Mouse (Mus musculus): ENCODE results near the gene Zfp987. TPM values are rescaled to one million over a fixed set of nuclear protein-coding genes. Genes with fewer than 3 reads are reported as not detected.
"Not testable (repeated sequence)": the region's sequence is repeated elsewhere in the genome, so short reads cannot be mapped to it uniquely, and the experiment has no call there.

The Zfp987 gene
- polyA plus RNA-seq, 1 experiment from 2014 or later = not detected

DNA sequence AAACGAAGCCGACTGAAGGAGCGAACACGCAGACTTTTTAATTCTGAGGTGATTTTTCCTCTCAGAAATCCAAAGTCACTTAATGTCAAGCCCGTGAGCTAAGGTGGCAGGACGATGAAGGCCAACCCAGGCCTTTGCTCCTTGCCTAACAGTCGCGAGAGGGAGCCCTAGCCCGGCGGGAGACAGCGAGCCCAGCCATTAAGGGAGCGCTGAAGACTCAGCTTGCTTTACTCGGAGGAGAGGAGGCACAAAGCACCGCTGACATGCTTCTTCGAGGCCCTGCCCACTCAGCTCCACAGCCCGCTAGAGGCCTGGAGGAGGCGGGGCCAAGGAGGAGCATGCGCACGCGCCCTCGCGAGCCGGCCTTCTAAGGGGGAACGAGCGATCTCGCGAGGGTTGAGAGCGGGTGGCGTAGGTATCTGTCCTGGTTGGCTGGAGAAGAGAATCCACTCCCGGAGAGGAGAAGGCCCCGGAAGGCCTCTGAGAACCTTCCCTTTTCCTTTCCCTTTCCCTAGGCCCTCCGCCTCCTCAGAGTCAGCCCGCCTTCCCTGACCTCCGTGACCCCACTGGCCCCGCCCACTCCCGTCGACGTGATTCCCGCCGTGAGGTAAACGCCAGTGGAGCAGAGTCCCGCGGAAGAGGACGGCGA lies 30.0 kb upstream of the Zfp987 start:
- Histone ChIP-seq H3K9me3 (peaks cover 33% of the 10 kb centered on the region), H3K4me3 (peak overlapping the region; percentile 28), H3K4me2 (replicated peaks) (peak overlapping the region; percentile 35)
- H3K36me3 ChIP-seq; H3K4me1 ChIP-seq; H3K9ac ChIP-seq (replicated peaks); H3K27ac ChIP-seq (replicated peaks); H3K27me3 ChIP-seq; ATAC-seq (ENCODE audit: low FRiP score, low read depth): not testable (repeated sequence)
- WGBS = 33% methylated on average over 45 of the region's 45 CpGs

DNA sequence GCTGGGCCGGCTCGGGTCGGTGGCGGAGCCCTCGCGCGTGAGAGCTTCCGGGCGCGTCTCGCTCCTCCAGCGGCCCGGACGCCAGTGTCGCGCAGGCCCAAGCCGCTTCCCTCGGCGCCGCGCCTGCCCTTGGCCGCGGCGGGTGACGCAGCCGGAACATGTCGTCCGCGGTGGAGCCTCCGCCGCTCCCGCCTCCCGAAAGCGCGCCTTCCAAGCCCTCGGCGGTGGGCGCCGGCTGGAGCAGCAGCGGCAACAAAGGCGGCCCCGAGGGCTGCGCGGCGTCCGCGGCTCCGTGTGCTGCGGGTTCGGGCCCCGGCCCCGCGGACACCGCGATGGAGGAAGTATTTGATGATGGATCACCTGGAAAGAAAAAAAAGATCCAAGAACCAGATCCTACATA lies 29.5 kb upstream of the Zfp987 start:
- H3K4me1 ChIP-seq; H3K27ac ChIP-seq (replicated peaks); ATAC-seq (ENCODE audit: low FRiP score, low read depth); H3K36me3 ChIP-seq; H3K27me3 ChIP-seq; H3K9ac ChIP-seq (replicated peaks): not testable (repeated sequence)
- H3K9me3 ChIP-seq = peaks cover 28% of the 10 kb centered on the region
- WGBS = 17% methylated on average over 55 of the region's 55 CpGs
- peak overlapping the region; percentile 28 for H3K4me3 ChIP-seq
- H3K4me2 ChIP-seq (replicated peaks) = peak overlapping the region; percentile 35

DNA sequence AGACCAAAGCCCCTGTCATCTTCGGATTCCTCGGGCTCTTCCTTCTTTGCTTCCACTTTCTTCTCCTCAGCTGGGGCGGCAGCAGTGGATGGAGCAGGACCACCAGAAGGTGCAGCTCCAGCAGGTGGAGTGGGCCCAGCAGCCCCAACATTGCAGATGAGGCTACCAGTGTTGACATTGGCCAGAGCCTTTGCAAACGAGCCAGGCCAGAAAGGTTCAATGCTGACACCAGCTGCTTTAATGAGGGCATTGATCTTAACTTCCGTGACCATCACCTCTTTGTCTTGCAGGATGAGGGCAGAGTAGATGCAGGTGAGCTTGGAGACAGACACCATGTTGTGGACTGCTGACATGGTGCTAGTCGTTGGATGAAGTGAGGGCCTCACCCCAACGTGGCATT lies 23.8 kb upstream of the Zfp987 start:
- not testable (repeated sequence) for H3K4me3 ChIP-seq; H3K4me1 ChIP-seq; H3K4me2 ChIP-seq (replicated peaks); H3K36me3 ChIP-seq; ATAC-seq (ENCODE audit: low FRiP score, low read depth); H3K27ac ChIP-seq (replicated peaks); H3K9me3 ChIP-seq; H3K9ac ChIP-seq (replicated peaks); H3K27me3 ChIP-seq
- 78% methylated on average over 7 of the region's 7 CpGs for WGBS

DNA sequence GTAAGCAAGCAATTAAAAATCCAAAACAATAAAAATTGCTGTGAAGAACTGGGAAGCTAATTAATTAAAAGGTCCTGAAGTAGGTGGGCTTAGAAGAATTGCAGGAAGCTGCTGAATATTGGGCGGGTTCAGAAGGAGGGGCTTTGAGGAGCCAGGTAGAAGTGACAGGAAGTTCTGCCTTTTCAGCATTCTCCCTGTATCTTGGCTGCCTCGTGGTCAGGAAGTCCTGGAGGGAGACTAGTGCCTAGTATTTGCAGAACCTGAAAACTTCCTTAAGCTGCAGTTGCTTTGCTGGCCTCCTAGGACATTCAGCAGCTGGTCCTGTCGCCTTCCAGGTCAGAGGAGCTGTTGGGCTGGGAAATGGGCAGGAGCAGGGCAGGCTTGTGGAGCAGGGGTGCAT lies 4.3 kb downstream of the Zfp987 start:
- H3K4me2 ChIP-seq (replicated peaks); ATAC-seq (ENCODE audit: low FRiP score, low read depth); H3K4me3 ChIP-seq; H3K4me1 ChIP-seq; H3K9ac ChIP-seq (replicated peaks); H3K9me3 ChIP-seq; H3K27me3 ChIP-seq; H3K36me3 ChIP-seq; H3K27ac ChIP-seq (replicated peaks): not testable (repeated sequence)
- WGBS = 57% methylated on average over 3 of the region's 3 CpGs

DNA sequence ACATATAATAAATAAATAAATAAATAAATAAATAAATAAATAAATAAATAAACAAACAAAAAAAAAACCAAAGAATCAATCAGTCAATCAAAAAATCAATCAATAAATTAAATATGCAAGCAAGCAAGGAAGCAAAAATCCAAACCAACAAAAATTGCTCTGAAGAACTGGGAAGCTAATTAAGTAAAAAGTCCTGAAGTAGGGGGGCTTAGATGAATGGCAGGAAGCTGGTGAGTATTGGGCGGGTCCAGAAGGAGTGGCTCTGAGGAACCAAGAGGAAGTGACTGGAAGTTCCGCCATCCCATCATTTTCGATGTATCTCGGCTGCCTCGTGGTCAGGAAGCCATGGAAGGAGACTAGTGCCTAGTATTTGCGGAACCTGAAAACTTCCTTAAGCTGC lies 59.4 kb downstream of the Zfp987 start, which contains the start of gene Zfp600:
Zfp600 (plus strand) TSS at position 301 of the 400 bp plus-strand sequence.
- not testable (repeated sequence) for H3K4me1 ChIP-seq; ATAC-seq (ENCODE audit: low FRiP score, low read depth); H3K27me3 ChIP-seq; H3K9ac ChIP-seq (replicated peaks); H3K4me3 ChIP-seq; H3K27ac ChIP-seq (replicated peaks); H3K36me3 ChIP-seq; H3K9me3 ChIP-seq; H3K4me2 ChIP-seq (replicated peaks)
- WGBS = no CpG with 5 or more reads among the region's 6 CpGs

DNA sequence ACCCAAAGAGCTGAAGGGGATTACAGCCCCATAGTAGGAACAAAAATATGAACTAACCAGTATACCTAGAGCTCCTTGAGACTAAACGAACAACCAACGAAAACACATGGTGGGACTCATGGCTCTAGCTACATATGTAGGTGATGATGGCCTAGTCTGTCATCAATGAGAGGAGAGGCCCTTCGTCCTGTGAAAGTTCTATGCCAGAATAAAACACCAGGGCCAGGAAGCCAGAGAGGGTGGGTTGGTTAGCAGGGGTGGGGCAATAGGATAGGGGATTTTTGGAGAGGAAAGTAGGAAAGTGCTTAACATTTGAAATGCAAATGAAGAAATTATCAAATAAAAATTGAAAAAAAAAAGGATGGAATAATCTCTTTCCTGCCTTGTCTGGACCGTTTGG lies 65.8 kb downstream of the Zfp987 start:
- not testable (repeated sequence) for H3K36me3 ChIP-seq; H3K9ac ChIP-seq (replicated peaks); ATAC-seq (ENCODE audit: low FRiP score, low read depth); H3K27ac ChIP-seq (replicated peaks); H3K4me2 ChIP-seq (replicated peaks); H3K4me1 ChIP-seq; H3K27me3 ChIP-seq; H3K4me3 ChIP-seq
- WGBS = 75% methylated on average over 3 of the region's 4 CpGs
- peaks cover 11% of the 10 kb centered on the region for H3K9me3 ChIP-seq

DNA sequence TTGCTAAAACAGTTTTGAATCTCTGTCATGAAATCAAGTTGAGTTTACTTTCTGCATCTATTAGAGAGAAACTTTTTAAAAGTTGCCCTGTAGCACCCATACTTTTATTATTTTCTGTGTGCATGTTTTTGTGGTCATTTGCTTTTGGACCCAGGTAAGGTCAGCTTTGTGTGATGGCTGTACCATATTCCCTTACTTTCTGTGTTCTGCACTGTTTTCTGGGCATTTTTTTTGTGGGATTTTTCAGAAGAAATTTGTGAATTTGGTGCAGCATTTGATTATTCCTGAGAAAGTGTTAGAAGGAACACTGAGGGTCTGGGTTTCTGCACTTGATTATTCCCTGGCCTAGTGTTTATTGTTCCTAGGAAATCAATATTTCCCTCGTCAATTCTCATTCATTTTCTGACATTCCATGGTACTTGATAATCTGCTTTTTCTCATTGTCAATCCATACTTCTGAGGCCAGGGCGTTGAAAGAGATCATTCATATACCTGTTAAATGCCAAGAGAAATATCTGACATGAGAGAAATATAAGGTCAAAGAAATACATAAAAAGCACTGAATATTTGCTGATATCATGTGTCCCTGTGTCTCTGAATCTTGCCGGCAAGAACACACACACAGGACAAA lies 70.2 kb downstream of the Zfp987 start:
- H3K9me3 ChIP-seq = peaks cover 18% of the 10 kb centered on the region
- not testable (repeated sequence) for H3K27me3 ChIP-seq; H3K4me2 ChIP-seq (replicated peaks); H3K4me1 ChIP-seq; H3K9ac ChIP-seq (replicated peaks); H3K4me3 ChIP-seq; H3K27ac ChIP-seq (replicated peaks); H3K36me3 ChIP-seq
- peak; percentile 69 for ATAC-seq (ENCODE audit: low FRiP score, low read depth)
- 78% methylated on average over 3 of the region's 3 CpGs for WGBS

DNA sequence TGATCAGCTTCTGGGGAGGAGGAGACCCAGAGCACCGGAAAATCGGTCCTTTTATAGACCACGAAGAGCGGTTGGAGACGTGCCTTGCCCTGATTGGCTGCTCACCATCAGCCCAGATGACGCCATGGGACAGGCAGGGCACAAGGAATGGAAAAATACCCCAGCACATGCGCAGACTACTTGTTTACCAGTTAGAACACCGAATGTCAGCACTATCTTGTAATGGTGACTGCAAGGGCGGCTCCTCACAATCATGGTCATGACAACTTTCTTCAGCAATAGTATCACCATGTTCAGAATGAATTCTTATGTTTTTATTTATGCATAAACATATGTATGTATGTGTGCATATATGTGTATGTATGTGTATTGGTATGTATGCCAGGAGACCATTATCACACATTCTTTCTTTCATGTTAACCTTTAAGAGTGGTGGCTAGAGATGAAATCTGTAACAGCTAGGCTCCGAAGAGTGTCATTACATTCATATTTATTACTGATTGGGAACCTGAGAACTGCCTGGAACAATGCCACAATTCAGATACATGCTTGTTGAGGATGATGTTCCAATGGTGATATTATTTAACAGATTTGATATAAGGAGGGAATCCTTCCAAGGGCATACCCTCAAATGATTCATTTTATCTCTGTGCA lies 70.9 kb downstream of the Zfp987 start:
- not testable (repeated sequence) for H3K4me3 ChIP-seq; H3K9ac ChIP-seq (replicated peaks); H3K4me2 ChIP-seq (replicated peaks); H3K27ac ChIP-seq (replicated peaks); H3K36me3 ChIP-seq; H3K4me1 ChIP-seq; H3K27me3 ChIP-seq
- 82% methylated on average over 10 of the region's 10 CpGs for WGBS
- ATAC-seq (ENCODE audit: low FRiP score, low read depth) = peak; percentile 72
- peaks cover 18% of the 10 kb centered on the region for H3K9me3 ChIP-seq

DNA sequence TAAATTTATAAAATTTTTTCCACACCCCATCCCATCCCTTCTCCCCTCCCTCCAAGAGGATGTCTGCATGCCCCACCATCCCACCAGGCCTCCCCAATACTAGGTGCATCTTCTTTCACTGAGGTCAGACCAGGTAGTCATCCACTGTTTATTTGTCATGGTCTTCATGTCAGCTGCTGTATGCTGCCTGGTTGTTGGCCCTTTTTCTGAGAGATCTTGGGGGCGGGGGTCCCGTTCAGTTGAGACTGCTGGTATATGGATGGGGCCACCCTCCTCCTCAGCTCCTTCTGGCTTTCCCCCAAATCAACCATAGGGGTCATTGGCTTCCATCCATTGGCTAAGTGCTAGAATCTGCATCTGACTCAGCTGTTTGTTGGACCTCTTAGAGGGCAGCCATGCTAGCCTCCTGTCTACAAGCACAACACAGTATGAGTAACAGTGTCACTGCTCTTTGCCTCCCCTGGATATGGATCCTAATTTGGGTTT lies 71.7 kb downstream of the Zfp987 start:
- H3K9me3 ChIP-seq = peaks cover 25% of the 10 kb centered on the region
- H3K4me2 ChIP-seq (replicated peaks); H3K27ac ChIP-seq (replicated peaks); H3K9ac ChIP-seq (replicated peaks); H3K27me3 ChIP-seq; H3K4me1 ChIP-seq; H3K36me3 ChIP-seq; H3K4me3 ChIP-seq: not testable (repeated sequence)
- peak; percentile 76 for ATAC-seq (ENCODE audit: low FRiP score, low read depth)
- WGBS = no CpG with 5 or more reads among the region's 2 CpGs

DNA sequence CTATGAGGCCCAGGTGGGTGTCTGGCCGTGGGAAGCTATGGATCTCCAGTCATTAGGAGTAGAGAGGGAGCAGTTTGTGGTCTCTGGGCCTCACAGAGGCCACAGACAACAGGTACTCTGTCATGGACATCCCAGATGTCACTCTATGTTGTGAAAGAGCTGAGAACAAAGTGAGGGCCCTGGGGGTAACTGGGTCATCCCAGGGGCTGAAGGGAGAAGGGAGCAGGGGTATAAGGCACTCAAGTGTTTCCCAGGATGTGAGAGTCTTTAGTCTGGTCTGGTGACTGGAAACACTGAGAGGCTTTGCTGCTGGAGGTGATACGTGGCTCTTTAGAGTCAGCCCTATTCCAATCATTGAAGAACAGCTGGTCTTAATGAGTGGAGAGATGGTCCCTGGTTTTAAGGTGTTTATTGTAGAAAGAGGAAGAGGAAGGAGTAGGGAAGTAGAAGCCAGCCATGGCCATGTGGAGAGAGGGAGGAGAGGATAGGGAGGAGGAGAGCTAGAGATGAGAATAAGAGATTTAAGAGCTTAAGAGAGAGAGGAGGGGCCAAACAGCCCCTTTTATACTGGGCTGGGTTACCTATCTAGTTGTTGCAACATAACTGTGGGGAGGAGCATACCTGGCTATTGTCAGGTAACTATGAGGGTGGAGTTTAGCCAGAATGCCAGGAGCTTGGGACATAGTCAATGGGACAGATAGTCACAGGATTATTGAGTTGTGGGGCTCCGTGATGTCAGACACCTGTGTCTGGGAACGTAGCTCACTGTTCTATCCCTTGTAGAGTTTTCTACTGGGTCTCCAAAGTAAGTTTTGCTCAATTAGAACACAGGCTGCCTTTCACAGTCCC lies 76.5 kb downstream of the Zfp987 start:
- not testable (repeated sequence) for H3K4me3 ChIP-seq; H3K27ac ChIP-seq (replicated peaks); H3K4me1 ChIP-seq; H3K4me2 ChIP-seq (replicated peaks); H3K36me3 ChIP-seq; H3K9ac ChIP-seq (replicated peaks); H3K27me3 ChIP-seq
- H3K9me3 ChIP-seq = peaks cover 16% of the 10 kb centered on the region
- ATAC-seq (ENCODE audit: low FRiP score, low read depth) = peak; percentile 82
- WGBS = 66% methylated on average over 4 of the region's 4 CpGs

All from midbrain, embryonic 12.5 days (tissue).